Mouse (Mus musculus): Measurements from ENCODE around the gene Naaa.

DNA sequence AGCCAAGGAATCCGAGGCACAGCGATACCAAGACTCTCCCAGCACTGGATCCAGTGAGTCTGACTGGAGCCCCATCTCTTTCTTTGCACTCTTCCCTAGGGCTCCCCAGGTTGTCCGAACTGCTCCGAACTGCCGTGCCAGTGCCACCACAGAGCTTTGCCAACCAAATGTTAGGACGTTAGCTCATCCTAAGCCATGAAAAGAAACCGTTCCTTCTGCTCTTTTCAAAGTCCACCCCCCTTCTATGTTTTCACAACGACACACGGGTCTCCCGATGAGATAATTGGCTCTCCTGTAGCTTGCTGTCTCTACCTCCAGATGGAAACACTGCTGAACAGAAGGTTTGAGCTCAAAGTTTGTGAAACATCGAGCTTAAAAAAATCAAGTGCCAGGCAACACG is 37.2 kb downstream of the Naaa start:
- no peak for TF ChIP-seq POLR2A (IDR thresholded peaks at IDR 0.05; ENCODE audit: borderline replicate concordance, control insufficient read depth, low read depth, low read length)
- TF ChIP-seq CTCF (IDR thresholded peaks at IDR 0.05; ENCODE audit: control insufficient read depth, insufficient read depth, low read length) = no peak

Measured in bone marrow, adult 2 months (tissue).